Mouse (Mus musculus) erythroblast, adult 5-6 weeks (primary cell): ENCODE data around the gene Zfp273. TPM values are rescaled to one million over a fixed set of nuclear protein-coding genes. Genes with fewer than 3 reads are reported as not detected.
"Not testable (repeated sequence)": the region's sequence is repeated elsewhere in the genome, so short reads cannot be mapped to it uniquely, and the experiment has no call there.

ENCODE experiments used
- ATAC-seq: replicated peaks from 2 replicates; pipeline ENCODE4 v1.8.0; 2016; ENCODE audit warnings: moderate number of reproducible peaks, mild to moderate bottlenecking, moderate TSS enrichment, inconsistent platforms; ENCODE audit not compliant: poor library complexity, low FRiP score, severe bottlenecking
- total RNA-seq, 2 experiments: library from RNA; stranded (forward) in 1 of 2; stranded (reverse) in 1 of 2; fragments of 150-400 nt in 1 of 2; fragments of 200-764, 138-1000 nt in 1 of 2; gene quantifications; 2 replicates each; pipeline versions ENCODE4 v1.2.3 to v1.2.4; 2015 to 2017; ENCODE audit warnings: low replicate concordance in 2 of 2

The Zfp273 gene
- total RNA-seq, 2 experiments from 2014 or later: 0.17 to 1.2 TPM

DNA sequence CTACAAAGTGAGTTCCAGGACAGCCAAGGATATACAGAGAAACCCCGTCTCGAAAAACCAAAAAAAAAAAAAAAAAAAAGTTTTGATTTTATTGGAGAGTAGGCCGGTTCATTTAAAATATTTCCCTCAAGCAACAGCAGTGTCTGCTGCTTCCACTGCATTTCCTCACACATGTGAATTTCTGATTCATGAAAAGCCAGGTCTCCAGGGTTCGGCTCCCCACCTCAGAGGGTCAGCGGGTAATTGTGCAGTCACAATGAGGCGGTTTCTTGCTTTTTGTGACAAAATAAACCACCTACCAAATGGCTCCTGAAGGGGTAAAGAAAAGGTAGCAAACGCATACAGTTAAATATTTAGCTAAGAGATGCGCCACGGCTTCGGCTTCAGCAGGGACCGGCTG, 49.5 kb downstream of the Zfp273 start, which contains the start of gene BC048507:
BC048507 (plus strand) TSS at position 301 of the 400 bp plus-strand sequence.
- ATAC-seq: no peak

DNA sequence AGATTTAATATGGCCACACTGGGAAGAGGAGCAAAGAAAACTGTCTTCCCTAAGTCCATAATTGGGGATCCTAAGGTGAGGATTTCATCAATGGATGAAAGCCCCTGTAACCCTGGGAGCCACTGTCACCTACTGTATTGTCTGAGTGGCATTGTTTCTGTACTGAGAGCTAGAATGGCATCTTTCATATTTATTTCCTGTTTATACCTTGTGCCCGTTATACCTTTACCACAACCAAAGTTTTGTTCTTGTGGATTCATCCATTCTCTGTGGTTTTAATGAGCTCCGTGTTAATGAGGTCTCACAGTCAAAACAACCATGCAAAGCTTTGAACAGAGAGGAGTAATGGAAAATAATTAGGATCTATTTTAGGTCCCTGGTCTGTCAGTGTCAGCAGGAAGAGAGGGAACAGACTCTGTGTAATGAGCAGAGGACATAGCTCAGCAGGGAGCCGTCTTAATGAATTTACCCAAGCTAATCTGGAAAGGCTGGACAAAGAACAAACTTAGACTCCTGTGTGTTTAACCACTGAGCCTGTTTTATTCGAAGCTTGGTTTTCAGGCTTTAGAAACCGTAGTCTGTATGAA, 51.3 kb downstream of the Zfp273 start:
- ATAC-seq: no peak

DNA sequence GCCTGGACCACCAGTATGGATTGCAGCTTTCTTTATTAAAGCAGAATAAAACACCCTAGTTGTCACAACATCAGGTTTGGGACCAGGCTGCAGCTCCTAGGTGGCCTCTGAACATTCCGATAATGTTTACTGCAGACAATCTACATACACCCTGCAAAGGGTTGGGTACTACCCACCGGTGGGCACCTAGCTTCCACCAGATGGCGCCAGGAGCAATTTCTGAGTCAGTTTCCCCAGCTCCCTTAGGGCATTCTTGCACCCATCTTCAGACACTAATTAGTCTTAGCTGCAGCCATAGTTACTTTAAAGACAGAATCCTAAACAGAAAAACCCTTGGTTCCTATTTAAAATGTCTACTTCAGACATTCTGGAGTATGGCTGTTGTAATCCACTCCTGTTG, 54.4 kb downstream of the Zfp273 start:
- ATAC-seq: no peak

DNA sequence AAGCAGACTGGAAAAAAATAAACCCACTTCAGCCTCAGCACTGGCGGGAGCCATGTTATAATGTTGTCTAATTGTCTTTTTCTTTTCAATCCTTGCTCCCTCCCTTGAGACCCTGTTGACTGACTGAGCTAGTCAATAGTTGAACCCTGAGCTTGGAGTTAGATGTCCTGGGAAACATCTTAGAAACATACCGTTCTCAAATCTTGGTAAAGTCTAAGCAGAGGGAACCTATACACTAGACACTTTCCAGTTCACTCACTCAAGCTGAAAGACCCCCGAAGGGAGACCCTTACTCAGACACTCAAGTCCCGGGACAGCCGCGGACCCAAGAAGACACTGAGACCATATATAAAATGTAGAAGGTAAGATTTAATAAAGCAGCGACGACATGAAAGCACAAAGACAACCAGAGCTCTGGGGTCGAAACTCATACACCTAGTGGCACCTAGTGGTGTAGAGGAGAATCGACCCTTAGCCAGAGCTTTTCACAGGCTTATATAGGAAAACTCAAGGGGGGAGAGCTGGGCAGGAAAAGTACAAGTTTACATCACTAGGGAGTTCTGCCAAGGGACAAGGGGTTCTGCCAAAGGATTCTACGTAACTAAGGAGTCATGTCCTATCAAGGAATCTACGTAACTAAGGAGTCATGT, 62.6 kb downstream of the Zfp273 start:
- not testable (repeated sequence) for ATAC-seq

Other genes starting within 250 kb of the Zfp273 start
- gene Zfp729b, start 204.0 kb upstream of the Zfp273 start, total RNA-seq (2015; ENCODE audit: low replicate concordance): 1.9 and 5.2 TPM in 2 replicates
- gene Zfp729b, start 204.0 kb upstream of the Zfp273 start, total RNA-seq (2017; ENCODE audit: low replicate concordance): 2.4 and 4.6 TPM in 2 replicates
- gene Gm49345, start 176.0 kb upstream of the Zfp273 start, total RNA-seq (2015; ENCODE audit: low replicate concordance): not detected in 2 replicates
- not detected in 2 replicates for gene Gm49345, start 176.0 kb upstream of the Zfp273 start, total RNA-seq (2017; ENCODE audit: low replicate concordance)
- 1.2 and 6.1 TPM in 2 replicates for gene Zfp729a, start 175.9 kb upstream of the Zfp273 start, total RNA-seq (2015; ENCODE audit: low replicate concordance)
- gene Zfp729a, start 175.9 kb upstream of the Zfp273 start, total RNA-seq (2017; ENCODE audit: low replicate concordance): 4.9 and 11.4 TPM in 2 replicates
- 1.0 and 2.5 TPM in 2 replicates for gene Zfp738, start 126.7 kb upstream of the Zfp273 start, total RNA-seq (2015; ENCODE audit: low replicate concordance)
- gene Zfp738, start 126.7 kb upstream of the Zfp273 start, total RNA-seq (2017; ENCODE audit: low replicate concordance): 1.3 and 1.5 TPM in 2 replicates
- gene Zfp65, start 84.6 kb upstream of the Zfp273 start, total RNA-seq (2015; ENCODE audit: low replicate concordance): 2.1 and 3.3 TPM in 2 replicates
- gene Zfp65, start 84.6 kb upstream of the Zfp273 start, total RNA-seq (2017; ENCODE audit: low replicate concordance): 2.8 and 3.1 TPM in 2 replicates
- 1.7 and 4.4 TPM in 2 replicates for gene Zfp85, start 58.5 kb upstream of the Zfp273 start, total RNA-seq (2015; ENCODE audit: low replicate concordance)
- 0.09 and 2.5 TPM in 2 replicates for gene Zfp85, start 58.5 kb upstream of the Zfp273 start, total RNA-seq (2017; ENCODE audit: low replicate concordance)
- 5.0 TPM in 1 of 2 replicates, not detected in the other for gene Zfp493, start 34.0 kb upstream of the Zfp273 start, total RNA-seq (2015; ENCODE audit: low replicate concordance)
- gene Zfp493, start 34.0 kb upstream of the Zfp273 start, total RNA-seq (2017; ENCODE audit: low replicate concordance): 0.34 TPM in 1 of 2 replicates, not detected in the other
- not detected in 2 replicates for gene Gm10037, start 17.4 kb downstream of the Zfp273 start, total RNA-seq (2015; ENCODE audit: low replicate concordance)
- not detected in 2 replicates for gene Gm10037, start 17.4 kb downstream of the Zfp273 start, total RNA-seq (2017; ENCODE audit: low replicate concordance)
- gene BC048507, start 49.6 kb downstream of the Zfp273 start, total RNA-seq (2015; ENCODE audit: low replicate concordance): not detected in 2 replicates
- not detected in 2 replicates for gene BC048507, start 49.6 kb downstream of the Zfp273 start, total RNA-seq (2017; ENCODE audit: low replicate concordance)